ENCODE assay signal across 24 mouse cellular contexts in genomic region chr7:26082595-26082994, GRCm38 (mm10). TPM values are rescaled to one million over a fixed set of nuclear protein-coding genes. Genes with fewer than 3 reads are reported as not detected.
"Had no signal": no experiment of that assay in that cellular context is flagged by ENCODE, and none has a peak within 500 bp of the region (broad histone marks: within the 10 kb centered on the region; RNA-seq: fewer than 3 reads in every experiment).

No protein-coding gene starts in this region.

- H3K4me1 ChIP-seq: midbrain, embryonic 10.5 days; midbrain, embryonic 12.5 days; neural tube, embryonic 13.5 days; neural tube, embryonic 15.5 days; stomach, embryonic 15.5 days had no signal

- H3K9ac ChIP-seq: lung, embryonic 14.5 days; midbrain, embryonic 12.5 days; neural tube, embryonic 13.5 days; neural tube, embryonic 15.5 days; stomach, embryonic 15.5 days had no signal

- H3K36me3 ChIP-seq: midbrain, embryonic 10.5 days; midbrain, embryonic 12.5 days; neural tube, embryonic 13.5 days; neural tube, embryonic 15.5 days; stomach, embryonic 15.5 days had no signal

- H3K4me3 ChIP-seq: midbrain, embryonic 10.5 days; midbrain, embryonic 12.5 days; myocyte; neural tube, embryonic 13.5 days; neural tube, embryonic 15.5 days; stomach, embryonic 15.5 days had no signal

- H3K27me3 ChIP-seq: midbrain, embryonic 12.5 days; neural tube, embryonic 13.5 days; neural tube, embryonic 15.5 days; stomach, embryonic 15.5 days had no signal

- ATAC-seq: midbrain, embryonic 16.5 days had no signal

- H3K27ac ChIP-seq: midbrain, embryonic 10.5 days; midbrain, embryonic 12.5 days; neural tube, embryonic 13.5 days; neural tube, embryonic 15.5 days; stomach, embryonic 15.5 days; stomach, postnatal 0 days had no signal

- H3K4me2 ChIP-seq: lung, embryonic 14.5 days; midbrain, embryonic 12.5 days; neural tube, embryonic 13.5 days; neural tube, embryonic 15.5 days; stomach, embryonic 15.5 days had no signal

- H3K9me3 ChIP-seq: stomach, embryonic 15.5 days had no signal

- DNase-seq: lung, adult 18-20 months; lung, embryonic 14.5 days; lung, postnatal 10 days; lung, postnatal 4 days; midbrain, embryonic 14.5 days; retina, postnatal 1 day; right cerebral cortex, adult 18-20 months; thymus, adult 2 months; thymus, postnatal 25 days; thymus, postnatal 4 days had no signal

RNA-seq across cellular contexts. Expression of gene Cyp2b13, which starts 21.3 kb away (rescaled TPM):
- total RNA-seq: megakaryocyte, adult 5-6 weeks; megakaryocyte-erythroid progenitor cell, adult 5-6 weeks had no signal
- polyA plus RNA-seq: lung, embryonic 14.5 days; lung, embryonic 16.5 days; midbrain, embryonic 10.5 days; midbrain, embryonic 12.5 days; midbrain, embryonic 14.5 days; midbrain, embryonic 16.5 days; neural tube, embryonic 11.5 days; neural tube, embryonic 13.5 days; neural tube, embryonic 15.5 days; spleen, adult 2 months; stomach, embryonic 15.5 days; stomach, postnatal 0 days; testis, adult 2 months; thymus, adult 2 months had no signal
